12 mouse cellular contexts compared by ENCODE assay signal in genomic region chr8:113837570-113837915, GRCm38 (mm10). TPM values are rescaled to one million over a fixed set of nuclear protein-coding genes. Genes with fewer than 3 reads are reported as not detected.
"Had no signal": no experiment of that assay in that cellular context is flagged by ENCODE, and none has a peak within 500 bp of the region (broad histone marks: within the 10 kb centered on the region; RNA-seq: fewer than 3 reads in every experiment).

No protein-coding gene starts in this region.

- H3K4me3 ChIP-seq: hindbrain, embryonic 15.5 days; limb, embryonic 12.5 days; liver, embryonic 13.5 days; midbrain, embryonic 15.5 days; neural tube, embryonic 12.5 days; stomach, embryonic 15.5 days had no signal

- H3K36me3 ChIP-seq: hindbrain, embryonic 15.5 days; limb, embryonic 12.5 days; liver, embryonic 13.5 days; midbrain, embryonic 15.5 days; neural tube, embryonic 12.5 days; stomach, embryonic 15.5 days had no signal

- H3K4me2 ChIP-seq: hindbrain, embryonic 15.5 days; limb, embryonic 12.5 days; liver, embryonic 13.5 days; midbrain, embryonic 15.5 days; neural tube, embryonic 12.5 days; stomach, embryonic 15.5 days had no signal

- H3K27me3 ChIP-seq: hindbrain, embryonic 15.5 days; liver, embryonic 13.5 days; midbrain, embryonic 15.5 days; neural tube, embryonic 12.5 days; stomach, embryonic 15.5 days had no signal

- H3K9me3 ChIP-seq: hindbrain, embryonic 15.5 days; limb, embryonic 12.5 days; liver, embryonic 13.5 days; midbrain, embryonic 15.5 days; neural tube, embryonic 12.5 days; stomach, embryonic 15.5 days had no signal

- H3K27ac ChIP-seq: hindbrain, embryonic 15.5 days; limb, embryonic 12.5 days; liver, embryonic 13.5 days; midbrain, embryonic 15.5 days; neural tube, embryonic 12.5 days; stomach, embryonic 15.5 days had no signal

- ATAC-seq: intestine, embryonic 16.5 days; liver, postnatal 0 days; midbrain, embryonic 15.5 days had no signal

- DNase-seq: layer of hippocampus, adult 9-11 months; layer of hippocampus, postnatal 36 days; liver; liver, embryonic 13.5 days; liver, postnatal 0 days; thymus, postnatal 4 days had no signal

- H3K4me1 ChIP-seq: hindbrain, embryonic 15.5 days; limb, embryonic 12.5 days; liver, embryonic 13.5 days; neural tube, embryonic 12.5 days had no signal

- H3K9ac ChIP-seq: hindbrain, embryonic 15.5 days; limb, embryonic 12.5 days; liver, embryonic 13.5 days; liver, postnatal 0 days; midbrain, embryonic 15.5 days; neural tube, embryonic 12.5 days; stomach, embryonic 15.5 days had no signal

RNA-seq across cellular contexts. Expression of gene Adamts18, which starts 11.0 kb away (rescaled TPM):
- polyA plus RNA-seq: liver, postnatal 0 days had no signal
